Mouse (Mus musculus): ENCODE data around the gene Egfem1. TPM values are rescaled to one million over a fixed set of nuclear protein-coding genes. Genes with fewer than 3 reads are reported as not detected.

Egfem1 gene
- 0.41 and 2.6 TPM in 2 replicates for polyA plus RNA-seq (2016; fragmentation: Nextera tagmentation; extraction: Ambion mirVana)

DNA sequence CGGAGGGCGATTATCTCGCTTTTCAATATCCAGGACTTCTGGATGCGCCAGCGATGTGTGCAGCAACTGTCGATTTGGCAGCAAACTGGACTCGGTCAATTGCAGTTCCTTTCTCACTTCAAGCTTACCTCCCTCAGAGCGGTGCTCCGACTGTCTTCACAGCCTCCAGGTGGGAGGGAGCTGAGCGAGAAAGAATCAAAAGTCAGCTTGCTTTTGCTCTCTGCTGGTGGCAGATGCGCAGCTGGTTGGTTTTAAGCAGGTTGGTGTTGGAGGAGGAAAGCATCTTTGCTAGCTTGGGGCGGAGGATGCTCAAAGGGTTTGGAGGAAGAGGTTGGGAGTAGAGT is at the start of gene Egfem1:
TSS of gene Egfem1 (plus strand) at position 72 of the 344 bp plus-strand sequence.
- peaks cover 78% of the 10 kb centered on the region for H3K27me3 ChIP-seq (ENCODE audit: low read depth, poor library complexity, severe bottlenecking)
- WGBS, result 7% methylated on average over 12 of the region's 12 CpGs
- DNase-seq (ENCODE audit: low spot score), result no peak
- H3K9me3 ChIP-seq (replicated peaks), result no peaks in the 10 kb centered on the region
- H3K4me1 ChIP-seq, result peaks cover 20% of the 10 kb centered on the region
- H3K4me3 ChIP-seq, result peak within 1 kb of the TSS; percentile 61
- H3K36me3 ChIP-seq, result no peaks in the 10 kb centered on the region
- peak within 1 kb of the TSS; percentile 53; the same call in 1 of the 2 replicates for H3K27ac ChIP-seq

GRCm38 (mm10) chr3:29033107-29033506 is 48.7 kb upstream of the Egfem1 start:
- DNase-seq (ENCODE audit: low spot score), result no peak
- Histone ChIP-seq H3K27me3 (ENCODE audit: low read depth, poor library complexity, severe bottlenecking) (no peaks in the 10 kb centered on the region), H3K9me3 (replicated peaks) (no peaks in the 10 kb centered on the region), H3K4me1 (peaks cover 27% of the 10 kb centered on the region), H3K27ac (peak overlapping the region; percentile 53; the same call in 1 of the 2 replicates), H3K4me3 (no peak overlapping the region), H3K36me3 (no peaks in the 10 kb centered on the region)
- WGBS, result 97% methylated on average over 2 of the region's 2 CpGs

- no peaks in the 10 kb centered on the region for H3K36me3 ChIP-seq
- H3K27ac ChIP-seq, result no peak overlapping the region; the same call in 1 of the 2 replicates
- H3K4me1 ChIP-seq, result peaks cover 20% of the 10 kb centered on the region
- DNase-seq (ENCODE audit: low spot score), result no peak
- H3K27me3 ChIP-seq (ENCODE audit: low read depth, poor library complexity, severe bottlenecking), result no peaks in the 10 kb centered on the region
- no peak overlapping the region for H3K4me3 ChIP-seq
- WGBS, result 5% methylated on average over 3 of the region's 3 CpGs
- H3K9me3 ChIP-seq (replicated peaks), result no peaks in the 10 kb centered on the region
Observed at GRCm38 (mm10) chr3:29036146-29036545, 45.7 kb upstream of the Egfem1 start.

DNA sequence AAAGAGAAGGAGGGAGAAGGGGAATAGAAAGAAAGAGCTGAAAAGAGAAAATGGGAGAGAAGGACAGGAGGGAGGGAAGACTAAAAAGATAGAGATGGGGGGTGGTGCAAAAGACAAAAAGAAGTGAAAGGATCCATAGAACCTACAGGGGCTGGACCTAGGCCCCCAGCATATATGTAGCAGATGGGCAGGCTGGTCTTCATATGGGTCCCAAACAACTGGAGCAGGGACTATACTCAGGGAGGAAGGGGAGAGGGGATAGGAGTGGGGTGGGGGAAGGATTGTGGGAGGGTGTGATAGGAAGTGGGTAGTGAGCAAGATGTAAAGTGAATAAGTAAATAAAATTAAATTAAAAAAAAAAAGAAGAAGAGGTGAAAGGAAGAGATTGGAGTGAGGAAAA is 45.2 kb upstream of the Egfem1 start:
- Histone ChIP-seq H3K4me1 (peaks cover 19% of the 10 kb centered on the region), H3K27me3 (ENCODE audit: low read depth, poor library complexity, severe bottlenecking) (no peaks in the 10 kb centered on the region), H3K4me3 (no peak overlapping the region), H3K9me3 (replicated peaks) (no peaks in the 10 kb centered on the region), H3K27ac (no peak overlapping the region; the same call in 1 of the 2 replicates), H3K36me3 (no peaks in the 10 kb centered on the region)
- DNase-seq (ENCODE audit: low spot score), result no peak

DNA sequence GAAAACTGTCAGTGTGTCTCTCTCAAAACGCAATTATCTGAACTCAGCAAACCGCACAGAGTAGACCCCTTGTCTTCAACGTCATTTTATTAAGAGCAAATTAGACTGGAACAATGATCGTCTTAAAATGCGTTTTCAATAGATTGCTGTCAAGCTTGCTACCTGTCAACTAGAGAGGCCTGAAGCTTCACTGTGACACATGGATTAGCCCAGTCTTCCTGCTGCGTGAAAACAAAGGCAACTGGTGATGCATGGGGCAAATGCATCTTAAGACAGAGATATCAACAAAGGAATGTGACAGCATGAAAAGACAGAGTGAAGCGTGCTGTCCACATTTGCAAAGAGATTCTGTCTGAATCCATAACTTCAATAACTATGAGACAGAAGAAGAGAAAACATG is 41.8 kb upstream of the Egfem1 start:
- Histone ChIP-seq H3K36me3 (no peaks in the 10 kb centered on the region), H3K9me3 (replicated peaks) (no peaks in the 10 kb centered on the region), H3K4me1 (no peaks in the 10 kb centered on the region), H3K27ac (no peak overlapping the region), H3K27me3 (ENCODE audit: low read depth, poor library complexity, severe bottlenecking) (no peaks in the 10 kb centered on the region), H3K4me3 (no peak overlapping the region)
- 92% methylated on average over 7 of the region's 7 CpGs for WGBS
- no peak for DNase-seq (ENCODE audit: low spot score)

DNA sequence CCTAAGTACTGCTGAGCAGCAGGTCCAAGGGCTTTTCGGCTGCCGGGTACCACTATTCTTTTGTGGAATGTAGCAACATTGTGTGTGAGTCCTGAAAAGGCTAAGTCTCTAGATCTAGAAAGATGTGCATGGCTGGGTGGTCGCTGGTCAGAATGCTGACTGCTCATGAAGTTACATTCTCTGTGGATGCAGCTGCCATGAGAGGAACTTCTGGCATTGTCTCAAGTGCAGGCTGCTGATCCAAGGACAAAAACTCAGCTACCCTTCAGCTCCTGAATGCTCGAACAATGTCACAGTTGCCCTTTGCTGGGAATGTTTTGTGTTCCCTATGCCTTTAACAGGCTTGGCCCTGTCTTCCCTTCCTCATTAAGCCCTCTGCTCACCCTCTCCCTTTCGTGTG is 35.5 kb upstream of the Egfem1 start:
- Histone ChIP-seq H3K27me3 (ENCODE audit: low read depth, poor library complexity, severe bottlenecking) (no peaks in the 10 kb centered on the region), H3K4me1 (no peaks in the 10 kb centered on the region), H3K9me3 (replicated peaks) (no peaks in the 10 kb centered on the region), H3K27ac (no peak overlapping the region), H3K36me3 (no peaks in the 10 kb centered on the region), H3K4me3 (no peak overlapping the region)
- WGBS, result 88% methylated on average over 5 of the region's 5 CpGs
- no peak for DNase-seq (ENCODE audit: low spot score)

DNA sequence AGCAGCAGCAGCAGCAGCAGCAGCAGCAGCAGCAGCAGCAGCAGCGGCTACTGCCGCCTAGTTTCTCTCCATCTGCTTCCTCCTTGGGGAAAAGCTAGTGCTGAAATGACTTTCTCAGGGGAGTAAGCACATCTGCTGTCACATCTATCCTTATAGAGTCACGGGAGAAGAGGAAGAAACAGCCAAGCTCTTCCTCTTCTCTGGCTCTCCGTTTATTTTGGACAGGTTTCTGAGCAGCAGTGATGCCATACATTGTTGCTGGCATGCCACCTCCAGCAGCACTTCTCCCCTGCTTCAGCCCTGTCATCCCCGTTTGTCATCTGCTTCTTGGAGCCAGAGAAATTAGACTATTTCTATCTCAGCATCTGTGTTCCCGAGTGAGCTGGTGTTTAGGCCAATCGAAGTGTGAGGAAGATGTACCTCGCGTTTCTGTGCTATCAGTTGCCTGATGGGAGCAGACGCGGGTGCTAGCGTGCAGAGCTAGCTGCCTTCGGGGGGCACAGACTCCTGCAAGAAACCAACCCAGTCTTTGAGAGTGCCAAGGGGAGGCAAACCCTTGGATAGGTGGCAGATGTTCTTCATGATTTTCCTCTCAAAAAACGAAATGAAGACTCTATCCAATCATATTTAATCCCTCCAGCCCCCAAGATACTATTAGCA is 34.4 kb upstream of the Egfem1 start:
- Histone ChIP-seq H3K4me3 (no peak overlapping the region), H3K27me3 (ENCODE audit: low read depth, poor library complexity, severe bottlenecking) (no peaks in the 10 kb centered on the region), H3K36me3 (no peaks in the 10 kb centered on the region), H3K9me3 (replicated peaks) (no peaks in the 10 kb centered on the region), H3K27ac (no peak overlapping the region), H3K4me1 (no peaks in the 10 kb centered on the region)
- no peak for DNase-seq (ENCODE audit: low spot score)
- WGBS, result 80% methylated on average over 14 of the region's 14 CpGs

- Histone ChIP-seq H3K4me1 (0 out of 2 replicates have a peak, but pooled peaks cover 8% of the 10 kb centered on the region), H3K27ac (no peak overlapping the region), H3K9me3 (replicated peaks) (no peaks in the 10 kb centered on the region), H3K4me3 (no peak overlapping the region), H3K36me3 (no peaks in the 10 kb centered on the region), H3K27me3 (ENCODE audit: low read depth, poor library complexity, severe bottlenecking) (peaks cover 4% of the 10 kb centered on the region; the same call in 1 of the 2 replicates)
- WGBS, result 85% methylated on average over 4 of the region's 4 CpGs
- DNase-seq (ENCODE audit: low spot score), result no peak
Observed at GRCm38 (mm10) chr3:29063156-29063555, 18.7 kb upstream of the Egfem1 start.

- Histone ChIP-seq H3K27me3 (ENCODE audit: low read depth, poor library complexity, severe bottlenecking) (no peaks in the 10 kb centered on the region), H3K27ac (no peak overlapping the region), H3K9me3 (replicated peaks) (no peaks in the 10 kb centered on the region), H3K36me3 (no peaks in the 10 kb centered on the region), H3K4me1 (no peaks in the 10 kb centered on the region), H3K4me3 (no peak overlapping the region)
- DNase-seq (ENCODE audit: low spot score), result no peak
- WGBS, result 83% methylated on average over 6 of the region's 6 CpGs
Observed at GRCm38 (mm10) chr3:29068428-29069098, 13.3 kb upstream of the Egfem1 start.

- Histone ChIP-seq H3K4me1 (no peaks in the 10 kb centered on the region), H3K9me3 (replicated peaks) (no peaks in the 10 kb centered on the region), H3K27me3 (ENCODE audit: low read depth, poor library complexity, severe bottlenecking) (no peaks in the 10 kb centered on the region), H3K4me3 (no peak overlapping the region), H3K27ac (no peak overlapping the region), H3K36me3 (no peaks in the 10 kb centered on the region)
- DNase-seq (ENCODE audit: low spot score), result no peak
- WGBS, result 89% methylated on average over 4 of the region's 4 CpGs
Observed at GRCm38 (mm10) chr3:29071315-29071714, 10.5 kb upstream of the Egfem1 start.

DNA sequence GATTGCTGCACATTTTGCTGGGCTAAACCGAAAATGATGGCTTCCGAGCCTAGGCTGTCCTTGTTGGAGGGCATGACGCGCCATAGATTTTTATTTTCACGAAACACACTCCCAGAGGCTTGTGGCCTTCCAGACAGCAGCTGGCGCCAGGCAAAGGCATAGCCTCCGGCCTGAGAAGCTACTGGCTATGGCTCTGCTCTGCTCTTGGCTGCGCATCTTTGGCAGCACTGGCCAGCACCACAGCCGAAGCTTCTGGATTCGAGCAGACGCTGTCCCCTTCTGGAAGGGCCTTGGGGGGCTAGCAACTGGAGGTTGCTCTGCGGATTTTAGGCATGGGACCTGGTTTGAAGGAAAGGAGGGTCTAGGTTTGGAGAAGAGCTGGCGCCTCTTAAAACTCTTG is 306 bp upstream of the Egfem1 start:
- DNase-seq (ENCODE audit: low spot score), result peak; percentile 38
- peaks cover 76% of the 10 kb centered on the region for H3K27me3 ChIP-seq (ENCODE audit: low read depth, poor library complexity, severe bottlenecking)
- H3K36me3 ChIP-seq, result no peaks in the 10 kb centered on the region
- H3K4me1 ChIP-seq, result peaks cover 20% of the 10 kb centered on the region
- peak overlapping the region; percentile 61 for H3K4me3 ChIP-seq
- 16% methylated on average over 13 of the region's 13 CpGs for WGBS
- no peaks in the 10 kb centered on the region for H3K9me3 ChIP-seq (replicated peaks)
- no peak overlapping the region; the same call in 1 of the 2 replicates for H3K27ac ChIP-seq

- H3K27ac ChIP-seq, result peak overlapping the region; percentile 53; the same call in 1 of the 2 replicates
Observed at GRCm38 (mm10) chr3:29082296-29082995, 623 bp downstream of the Egfem1 start.

GRCm38 (mm10) chr3:29082996-29083350 is 1.1 kb downstream of the Egfem1 start:
- H3K27ac ChIP-seq, result peak overlapping the region; percentile 53; the same call in 1 of the 2 replicates
- peaks cover 78% of the 10 kb centered on the region for H3K27me3 ChIP-seq (ENCODE audit: low read depth, poor library complexity, severe bottlenecking)
- no peak for DNase-seq (ENCODE audit: low spot score)
- no peaks in the 10 kb centered on the region for H3K36me3 ChIP-seq
- H3K4me1 ChIP-seq, result peaks cover 20% of the 10 kb centered on the region
- peak overlapping the region; percentile 61 for H3K4me3 ChIP-seq
- WGBS, result 3% methylated on average over 12 of the region's 12 CpGs
- H3K9me3 ChIP-seq (replicated peaks), result no peaks in the 10 kb centered on the region

More at GRCm38 (mm10) chr3:29082296-29082995, 623 bp downstream of the Egfem1 start:
- WGBS, result under 1% methylated on average over 47 of the region's 59 CpGs
- Histone ChIP-seq H3K9me3 (replicated peaks) (no peaks in the 10 kb centered on the region), H3K4me3 (peak overlapping the region; percentile 61), H3K4me1 (peaks cover 20% of the 10 kb centered on the region), H3K36me3 (no peaks in the 10 kb centered on the region), H3K27me3 (ENCODE audit: low read depth, poor library complexity, severe bottlenecking) (peaks cover 78% of the 10 kb centered on the region)
- DNase-seq (ENCODE audit: low spot score), result peak; percentile 68

All from limb, embryonic 10.5 days (tissue).